Mouse (Mus musculus) midbrain, postnatal 0 days (tissue): ENCODE data around the gene Gfap. TPM values are rescaled to one million over a fixed set of nuclear protein-coding genes. Genes with fewer than 3 reads are reported as not detected.

Experiments used
- ATAC-seq: fragments of 200-750 bp; cut with Nextera tagmentation; 2 replicates; pipeline ENCODE4 v1.8.0; 2017; ENCODE audit warnings: moderate number of reproducible peaks, mild to moderate bottlenecking, moderate TSS enrichment, moderate library complexity; ENCODE audit not compliant: low FRiP score
- DNase-seq: peaks from one replicate; pipeline ENCODE4 v3.0.0-alpha.2; 2015; ENCODE audit warnings: low spot score
- H3K27ac ChIP-seq: fragments of 300-500 bp; sonication (generic); 2 replicates; pipeline ENCODE4 v1.5.1; 2014; ENCODE audit warnings: low read depth, mild to moderate bottlenecking, low read length, mixed read lengths
- H3K27me3 ChIP-seq: fragments of 300-500 bp; sonication (generic); 2 replicates; pipeline ENCODE4 v1.6.1; 2014; ENCODE audit warnings: low read length, control low read depth, mixed read lengths; ENCODE audit not compliant: insufficient read depth
- H3K36me3 ChIP-seq: fragments of 300-500 bp; sonication (generic); 2 replicates; pipeline ENCODE4 v1.6.1; 2014; ENCODE audit warnings: low read length, control low read depth, mixed read lengths; ENCODE audit not compliant: insufficient read depth
- H3K4me1 ChIP-seq: fragments of 300-500 bp; sonication (generic); 2 replicates; pipeline ENCODE4 v1.6.1; 2014; ENCODE audit warnings: mild to moderate bottlenecking, control low read depth, antibody characterized with exemption, low read length, mixed read lengths; ENCODE audit not compliant: insufficient read depth
- H3K4me2 ChIP-seq: fragments of 300-500 bp; sonication (generic); 2 replicates; pipeline ENCODE4 v1.6.1; 2014; ENCODE audit warnings: low read depth, mild to moderate bottlenecking, low read length, mixed read lengths; ENCODE audit not compliant: poor library complexity, severe bottlenecking
- H3K4me3 ChIP-seq: fragments of 300-500 bp; sonication (generic); 2 replicates; pipeline ENCODE4 v1.5.1; 2014; ENCODE audit warnings: low read depth, mild to moderate bottlenecking, low read length, moderate library complexity
- H3K9ac ChIP-seq: fragments of 300-500 bp; sonication (generic); replicated peaks from 2 replicates; pipeline ENCODE4 v1.6.1; 2014; ENCODE audit warnings: mild to moderate bottlenecking, low read length, moderate library complexity, mixed read lengths; ENCODE audit not compliant: poor library complexity, severe bottlenecking
- H3K9me3 ChIP-seq: fragments of 300-500 bp; sonication (generic); 2 replicates; pipeline ENCODE4 v1.6.1; 2016; ENCODE audit warnings: low read length, control low read depth
- CTCF ChIP-seq: IDR thresholded peaks from 2 replicates; pipeline ENCODE4 v1.5.1; 2016; ENCODE audit warnings: antibody characterized with exemption, mild to moderate bottlenecking
- WGBS: fragments of 180-500 bp; shearing (Covaris S2); extraction: QIAGEN DNeasy Blood & Tissue Kit; methylation state at CpG from one replicate; pipeline ENCODE4 v1.1.7; 2014; 5-methylcytosine and 5-hydroxymethylcytosine counted together
- polyA plus RNA-seq: library from polyadenylated mRNA; unstranded; fragments of >200 nt; fragmentation: Nextera tagmentation; extraction: Ambion mirVana; gene quantifications from 2 replicates; pipeline ENCODE4 v1.2.1, GENCODE M21; 2015
- total RNA-seq: library from RNA; depleted of rRNA; stranded (reverse); fragments of >200 nt; gene quantifications from 2 replicates; pipeline ENCODE4 v1.2.3, GENCODE M21; 2014

Gene Gfap
- total and polyA plus RNA-seq, 2 experiments from 2014 or later, result 20.6 to 36.4 TPM

GRCm38 (mm10) chr11:102941236-102941635 lies 40.5 kb upstream of the Gfap start:
- ATAC-seq (no peak), DNase-seq (no peak)
- no peak overlapping the region for H3K4me3 ChIP-seq
- no peak overlapping the region for H3K4me2 ChIP-seq
- H3K27me3 ChIP-seq, result peaks cover 32% of the 10 kb centered on the region
- H3K9me3 ChIP-seq, result no peaks in the 10 kb centered on the region
- H3K4me1 ChIP-seq, result 0 out of 2 replicates have a peak, but pooled peaks cover 4% of the 10 kb centered on the region
- TF ChIP-seq CTCF, result no peak
- H3K36me3 ChIP-seq, result no peaks in the 10 kb centered on the region
- H3K9ac ChIP-seq, result no peak overlapping the region
- WGBS, result 70% methylated on average over 6 of the region's 6 CpGs
- no peak overlapping the region for H3K27ac ChIP-seq

- no peaks in the 10 kb centered on the region for H3K36me3 ChIP-seq
- no peak overlapping the region for H3K9ac ChIP-seq
- no peak overlapping the region for H3K27ac ChIP-seq
- peaks cover 11% of the 10 kb centered on the region for H3K27me3 ChIP-seq
- no peaks in the 10 kb centered on the region for H3K4me1 ChIP-seq
- 39% methylated on average over 13 of the region's 13 CpGs for WGBS
- no peak overlapping the region for H3K4me3 ChIP-seq
- ATAC-seq (no peak), DNase-seq (no peak)
- no peak overlapping the region for H3K4me2 ChIP-seq
- TF ChIP-seq CTCF, result peak; percentile 9; the same call in 1 of the 2 replicates
- no peaks in the 10 kb centered on the region for H3K9me3 ChIP-seq
Observed at GRCm38 (mm10) chr11:102939024-102939675, 38.4 kb upstream of the Gfap start.

- H3K36me3 ChIP-seq, result no peaks in the 10 kb centered on the region
- TF ChIP-seq CTCF, result no peak
- H3K4me1 ChIP-seq, result no peaks in the 10 kb centered on the region
- no peak overlapping the region for H3K4me3 ChIP-seq
- H3K27me3 ChIP-seq, result 0 out of 2 replicates have a peak, but pooled peaks cover 8% of the 10 kb centered on the region
- no peak overlapping the region for H3K4me2 ChIP-seq
- no peak overlapping the region for H3K9ac ChIP-seq
- no peaks in the 10 kb centered on the region for H3K9me3 ChIP-seq
- DNase-seq, result peak; percentile 47
- no peak overlapping the region for H3K27ac ChIP-seq
- 63% methylated on average over 3 of the region's 3 CpGs for WGBS
- no peak for ATAC-seq
Observed at GRCm38 (mm10) chr11:102937529-102938182, 36.9 kb upstream of the Gfap start.

GRCm38 (mm10) chr11:102936272-102936671 lies 35.6 kb upstream of the Gfap start:
- Histone ChIP-seq H3K27me3 (0 out of 2 replicates have a peak, but pooled peaks cover 5% of the 10 kb centered on the region), H3K27ac (no peak overlapping the region), H3K36me3 (no peaks in the 10 kb centered on the region), H3K4me1 (no peaks in the 10 kb centered on the region), H3K4me3 (no peak overlapping the region), H3K9me3 (no peaks in the 10 kb centered on the region), H3K4me2 (no peak overlapping the region), H3K9ac (no peak overlapping the region)
- WGBS, result 59% methylated on average over 4 of the region's 4 CpGs
- DNase-seq (no peak), ATAC-seq (no peak)
- TF ChIP-seq CTCF, result no peak

GRCm38 (mm10) chr11:102930672-102931071 lies 30.0 kb upstream of the Gfap start:
- Histone ChIP-seq H3K9ac (no peak overlapping the region), H3K4me3 (no peak overlapping the region), H3K4me1 (no peaks in the 10 kb centered on the region), H3K36me3 (no peaks in the 10 kb centered on the region), H3K4me2 (no peak overlapping the region), H3K27ac (no peak overlapping the region), H3K27me3 (no peaks in the 10 kb centered on the region), H3K9me3 (no peaks in the 10 kb centered on the region)
- WGBS, result 84% methylated on average over 10 of the region's 10 CpGs
- DNase-seq, result no peak
- TF ChIP-seq CTCF, result no peak
- no peak for ATAC-seq

- Histone ChIP-seq H3K4me2 (peak overlapping the region; percentile 92), H3K4me1 (peaks cover 3% of the 10 kb centered on the region; the same call in 1 of the 2 replicates), H3K9ac (no peak overlapping the region; the same call in 1 of the 2 replicates), H3K9me3 (no peaks in the 10 kb centered on the region), H3K27me3 (no peaks in the 10 kb centered on the region), H3K4me3 (peak overlapping the region; percentile 53), H3K27ac (peak overlapping the region; percentile 55), H3K36me3 (no peaks in the 10 kb centered on the region)
- WGBS, result under 1% methylated on average over 10 of the region's 10 CpGs
- TF ChIP-seq CTCF, result peak; percentile 55
- DNase-seq (no peak), ATAC-seq (0 out of 2 replicates have a peak, but pooled peaks have one; percentile 23)
Observed at GRCm38 (mm10) chr11:102925351-102925717, 24.6 kb upstream of the Gfap start.
